Mouse (Mus musculus) embryo, embryonic 11 days (tissue): ENCODE data around the gene Dand5.
"Not testable (repeated sequence)": the region's sequence is repeated elsewhere in the genome, so short reads cannot be mapped to it uniquely, and the experiment has no call there.

Experiments used
- DNase-seq: peaks from one replicate; pipeline ENCODE4 v3.0.0-alpha.2; 2015

The Dand5 gene

GRCm38 (mm10) chr8:84834002-84834865 lies 11.6 kb upstream of the Dand5 start:
- no peak for DNase-seq

GRCm38 (mm10) chr8:84832759-84833742 lies 10.4 kb upstream of the Dand5 start:
- DNase-seq: no peak

DNA sequence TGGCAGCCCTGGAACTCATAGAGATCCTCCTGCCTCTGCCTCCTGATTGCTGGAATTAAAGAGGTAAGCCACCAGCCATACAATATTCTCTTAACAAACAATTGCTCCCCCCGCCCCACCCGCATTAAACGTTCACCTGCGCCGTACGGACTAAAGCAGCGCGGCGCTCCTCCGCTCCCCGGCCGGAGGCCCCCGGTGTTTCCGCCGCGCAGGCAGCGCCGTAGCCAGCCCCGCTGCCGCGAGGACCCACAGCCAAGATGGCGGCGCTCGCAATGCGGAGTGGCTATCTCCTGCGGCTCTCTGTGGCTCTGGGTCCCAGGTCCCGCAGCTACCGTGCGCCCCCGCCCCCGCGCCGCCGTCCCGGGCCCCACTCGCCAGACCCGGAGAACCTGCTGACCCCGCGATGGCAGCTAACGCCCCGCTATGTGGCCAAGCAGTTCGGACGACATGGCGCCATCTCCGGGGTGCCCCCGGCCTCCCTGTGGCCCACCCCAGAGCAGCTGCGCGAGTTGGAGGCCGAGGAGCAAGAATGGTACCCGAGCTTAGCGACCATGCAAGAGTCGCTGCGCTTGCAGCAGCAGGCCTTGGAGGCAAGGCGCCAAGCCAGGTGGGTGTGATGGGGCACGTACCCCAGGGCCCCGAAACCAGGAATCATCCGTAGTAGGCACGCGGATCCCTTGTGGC lies 9.6 kb upstream of the Dand5 start:
- DNase-seq: peak; percentile 88

DNA sequence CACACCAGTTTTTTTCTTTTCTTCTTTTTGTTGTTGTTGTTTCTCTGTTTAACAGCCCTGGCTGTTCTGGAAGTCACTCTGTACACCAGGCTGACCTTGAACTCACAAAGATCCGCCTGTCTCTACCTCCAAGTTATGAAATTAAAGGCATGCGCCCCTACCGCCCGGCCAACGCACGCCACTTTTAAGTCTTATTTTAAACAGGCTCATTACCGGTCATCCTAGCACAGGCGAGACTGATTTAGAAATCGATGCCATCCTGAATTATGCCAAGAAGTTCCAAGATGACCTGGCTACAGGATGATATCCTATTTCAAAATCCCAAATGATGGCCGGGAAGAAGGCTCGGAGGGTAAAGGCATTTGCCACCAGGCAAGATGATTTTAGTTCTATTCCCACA lies 8.9 kb upstream of the Dand5 start, which contains the start of gene Gadd45gip1:
TSS of gene Gadd45gip1 (plus strand) at position 33 of the 400 bp plus-strand sequence.
- no peak for DNase-seq

GRCm38 (mm10) chr8:84826518-84826917 lies 3.9 kb upstream of the Dand5 start:
- DNase-seq: not testable (repeated sequence)

- no peak for DNase-seq
Observed at GRCm38 (mm10) chr8:84825636-84826035, 3.0 kb upstream of the Dand5 start.

DNA sequence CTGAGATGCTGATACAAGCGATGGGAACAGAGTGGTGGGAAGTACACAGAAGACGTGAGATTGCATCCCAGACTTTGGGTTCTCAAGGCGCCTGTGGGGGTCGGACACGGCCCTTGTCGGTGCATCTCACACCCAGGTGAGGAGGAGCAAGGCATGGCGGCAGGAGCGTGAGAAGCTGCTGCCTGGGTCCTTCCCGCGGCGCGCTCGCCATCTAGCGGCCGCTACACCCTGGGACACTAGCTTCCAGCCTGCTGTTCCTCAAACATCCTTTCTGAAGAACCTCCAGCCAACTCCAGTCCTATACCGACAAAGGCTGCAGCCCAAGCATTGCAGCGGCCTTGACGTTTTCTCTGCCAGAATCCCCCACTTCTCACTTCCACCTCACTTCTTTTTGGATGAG lies 1.0 kb upstream of the Dand5 start:
- DNase-seq: peak; percentile 88

DNA sequence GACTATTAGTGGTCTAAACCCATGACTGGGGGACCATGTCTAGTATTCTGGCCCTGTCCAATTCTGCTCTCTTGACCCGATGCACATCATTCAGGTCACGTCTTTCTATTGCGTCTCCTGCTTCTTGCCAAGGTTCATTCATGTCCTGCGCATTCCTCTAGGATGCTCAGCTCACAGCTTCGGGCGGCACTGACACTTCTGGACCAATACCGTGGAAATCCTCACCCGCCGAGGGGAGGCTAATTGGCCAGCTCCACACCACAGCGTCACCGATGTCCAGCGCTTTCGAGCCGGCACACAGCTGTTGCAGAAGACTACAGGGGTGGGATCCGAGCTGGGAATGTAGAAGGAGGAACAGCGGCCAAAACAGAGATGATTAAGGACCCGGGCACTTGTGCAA lies 6.5 kb downstream of the Dand5 start:
- DNase-seq: no peak

- DNase-seq: peak; percentile 89
Observed at GRCm38 (mm10) chr8:84815547-84815946, 7.1 kb downstream of the Dand5 start.

DNA sequence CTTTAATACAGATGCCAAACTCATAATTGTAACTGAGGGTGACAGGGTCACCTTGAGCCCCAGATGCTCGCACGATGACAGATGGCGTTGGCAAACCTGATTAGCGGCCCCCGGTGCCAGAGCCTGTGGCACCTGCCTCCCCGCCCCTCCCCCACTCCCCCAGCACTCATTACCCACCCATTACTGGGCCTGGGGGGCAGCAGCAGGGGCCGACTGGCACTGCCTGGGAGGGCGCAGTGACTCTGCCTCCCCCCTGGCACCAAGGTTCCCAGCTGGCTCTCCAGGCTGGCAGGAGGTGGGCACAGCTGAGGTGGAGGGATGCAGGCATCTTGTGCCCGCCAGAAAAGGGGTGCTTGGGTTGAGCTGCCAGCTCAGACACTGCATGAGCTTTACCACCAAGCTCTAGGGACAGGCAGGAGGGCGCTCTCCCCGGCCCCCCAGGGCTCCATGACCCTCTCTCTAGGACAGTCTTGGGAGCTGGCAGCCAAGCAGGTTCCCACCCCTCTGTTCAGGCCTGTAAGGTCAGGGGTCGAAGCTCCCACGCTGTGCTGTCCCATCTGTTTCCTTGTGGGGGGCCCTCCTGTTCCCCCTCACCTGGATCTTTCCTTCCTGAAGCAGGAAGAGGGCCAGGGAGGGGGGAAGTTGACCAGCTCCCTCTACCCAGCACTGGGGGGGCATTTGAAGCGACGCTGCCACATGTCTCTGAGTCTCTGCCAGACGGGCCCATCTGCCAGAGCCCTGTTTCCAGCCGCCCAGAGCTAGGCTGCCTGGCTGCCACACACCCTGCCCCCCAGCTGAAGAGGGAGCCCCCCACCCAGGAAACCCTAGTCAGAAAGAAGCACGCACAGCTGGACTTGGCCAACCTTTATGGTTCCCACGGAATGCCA lies 7.8 kb downstream of the Dand5 start:
- DNase-seq: no peak

DNA sequence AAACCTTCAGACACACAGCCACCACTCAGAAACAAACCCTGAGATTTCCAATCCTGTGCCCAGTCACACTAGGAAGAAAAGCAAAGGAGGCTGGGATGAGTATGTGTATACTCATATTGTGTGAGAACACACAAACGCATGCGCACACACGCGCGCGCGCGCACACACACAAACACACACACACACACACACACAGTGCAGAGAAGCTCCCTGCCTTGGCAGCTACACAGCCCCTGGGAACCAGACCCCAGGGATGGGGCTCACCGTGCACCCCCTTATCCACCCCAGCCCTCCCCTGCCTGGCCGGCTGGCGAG lies 8.4 kb downstream of the Dand5 start:
- no peak for DNase-seq

DNA sequence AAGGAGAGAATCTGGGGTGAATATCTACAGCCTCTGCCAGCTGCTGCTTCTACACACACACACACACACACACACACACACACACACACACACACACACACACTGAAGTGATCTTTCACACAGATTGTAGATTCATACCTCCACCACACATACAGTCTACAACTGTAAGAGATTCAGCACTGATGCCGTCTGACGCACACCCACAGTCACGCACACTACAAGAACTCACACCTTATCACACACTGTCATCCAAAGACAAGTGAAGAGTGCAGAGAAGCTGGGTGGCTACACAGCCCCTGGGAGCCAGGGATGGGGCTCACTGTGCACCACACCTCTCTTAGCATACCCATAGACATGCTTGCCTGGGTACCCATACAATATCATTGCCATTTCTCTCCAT lies 8.8 kb downstream of the Dand5 start:
- no peak for DNase-seq

DNA sequence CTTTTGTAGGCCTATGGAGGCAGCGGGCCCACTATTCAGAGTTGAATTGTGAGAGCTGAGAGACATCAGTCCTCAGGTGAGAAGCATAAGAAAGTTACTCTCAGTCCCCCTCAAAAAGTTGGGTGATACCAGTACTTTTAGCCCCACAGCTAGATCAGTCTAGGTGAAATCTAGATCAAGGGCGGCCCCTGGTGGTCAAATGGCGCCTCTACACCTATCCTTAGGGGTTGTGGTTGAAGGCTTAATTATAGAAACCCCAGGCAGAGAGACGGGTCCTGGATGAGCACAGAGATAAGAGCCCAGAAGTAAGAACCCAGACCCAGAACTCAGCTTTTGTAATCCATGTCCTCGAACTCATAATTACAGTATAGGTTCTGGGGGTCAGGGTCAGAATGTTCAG lies 9.6 kb downstream of the Dand5 start:
- peak; percentile 83 for DNase-seq

DNA sequence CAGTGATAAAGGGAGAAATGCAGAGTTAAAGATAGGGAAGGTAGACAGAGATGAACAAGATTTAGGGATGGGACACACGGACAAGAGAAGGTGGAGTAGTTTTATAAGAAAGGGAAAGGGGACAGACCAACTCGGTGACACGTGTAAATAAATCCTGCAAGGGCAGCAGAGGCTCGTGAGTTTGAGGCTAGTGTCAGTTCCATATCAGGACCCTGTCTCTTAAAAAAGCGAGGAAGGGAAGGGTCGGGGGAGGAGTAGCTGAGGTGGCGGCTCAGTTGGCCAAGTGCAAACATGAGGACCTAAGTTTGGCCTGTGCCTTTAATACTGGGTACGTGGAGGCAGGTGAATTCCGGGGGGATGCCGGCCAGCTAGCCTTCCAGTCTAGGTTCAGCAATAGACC lies 11.3 kb downstream of the Dand5 start:
- DNase-seq: no peak

- DNase-seq: peak; percentile 92
Observed at GRCm38 (mm10) chr8:84810896-84811295, 11.7 kb downstream of the Dand5 start.

- no peak for DNase-seq
Observed at GRCm38 (mm10) chr8:84809941-84810280, 12.7 kb downstream of the Dand5 start.

GRCm38 (mm10) chr8:84809109-84809940 lies 13.3 kb downstream of the Dand5 start:
- DNase-seq: no peak

GRCm38 (mm10) chr8:84806031-84806430 lies 16.6 kb downstream of the Dand5 start:
- DNase-seq: no peak

- DNase-seq: peak; percentile 67
Observed at GRCm38 (mm10) chr8:84799999-84800831, 22.4 kb downstream of the Dand5 start, which contains the start of gene Nfix. Nfix (minus strand) TSS chr8:84800344.
